Mouse (Mus musculus) urinary bladder, adult 2 months (tissue): ENCODE results near the gene Gm21976. TPM values are rescaled to one million over a fixed set of nuclear protein-coding genes. Genes with fewer than 3 reads are reported as not detected.

Source experiments
- DNase-seq: peaks from one replicate; pipeline ENCODE4 v3.0.0; 2022; ENCODE audit warnings: low spot score
- polyA plus RNA-seq: library from polyadenylated mRNA; depleted of rRNA; stranded (reverse); fragments of >200 nt; gene quantifications from 2 replicates; pipeline ENCODE4 v1.2.3, GENCODE M21; 2012

The Gm21976 gene
- polyA plus RNA-seq, 1 experiment = not detected

DNA sequence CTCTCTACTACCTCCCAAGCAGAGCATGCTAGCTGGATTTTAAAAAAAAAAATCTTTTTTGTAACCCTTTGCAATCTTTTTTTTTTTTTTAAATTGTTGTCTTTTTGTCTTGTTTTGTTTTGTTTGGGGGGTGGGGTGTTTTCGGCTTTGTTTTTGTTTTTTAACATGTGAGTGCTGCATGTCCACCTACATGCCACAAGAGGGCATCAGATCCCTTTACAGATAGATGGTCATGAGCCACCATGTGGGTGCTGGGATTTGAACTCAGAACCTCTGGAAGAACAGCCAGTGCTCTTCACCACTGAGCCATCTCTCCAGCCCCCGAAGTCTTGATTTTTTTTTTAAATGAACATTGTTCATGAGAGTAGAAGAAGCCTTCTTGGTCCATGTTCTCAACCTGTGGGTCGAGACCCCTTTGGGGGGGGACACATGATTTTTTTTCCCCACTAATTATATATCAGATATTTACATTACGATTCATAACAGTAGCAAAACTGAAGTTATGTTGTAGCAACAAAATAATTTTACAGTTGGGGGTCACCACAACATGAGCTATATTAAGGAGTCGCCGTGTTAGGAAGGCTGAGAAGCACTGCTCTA, 18.3 kb downstream of the Gm21976 start:
- no peak for DNase-seq

DNA sequence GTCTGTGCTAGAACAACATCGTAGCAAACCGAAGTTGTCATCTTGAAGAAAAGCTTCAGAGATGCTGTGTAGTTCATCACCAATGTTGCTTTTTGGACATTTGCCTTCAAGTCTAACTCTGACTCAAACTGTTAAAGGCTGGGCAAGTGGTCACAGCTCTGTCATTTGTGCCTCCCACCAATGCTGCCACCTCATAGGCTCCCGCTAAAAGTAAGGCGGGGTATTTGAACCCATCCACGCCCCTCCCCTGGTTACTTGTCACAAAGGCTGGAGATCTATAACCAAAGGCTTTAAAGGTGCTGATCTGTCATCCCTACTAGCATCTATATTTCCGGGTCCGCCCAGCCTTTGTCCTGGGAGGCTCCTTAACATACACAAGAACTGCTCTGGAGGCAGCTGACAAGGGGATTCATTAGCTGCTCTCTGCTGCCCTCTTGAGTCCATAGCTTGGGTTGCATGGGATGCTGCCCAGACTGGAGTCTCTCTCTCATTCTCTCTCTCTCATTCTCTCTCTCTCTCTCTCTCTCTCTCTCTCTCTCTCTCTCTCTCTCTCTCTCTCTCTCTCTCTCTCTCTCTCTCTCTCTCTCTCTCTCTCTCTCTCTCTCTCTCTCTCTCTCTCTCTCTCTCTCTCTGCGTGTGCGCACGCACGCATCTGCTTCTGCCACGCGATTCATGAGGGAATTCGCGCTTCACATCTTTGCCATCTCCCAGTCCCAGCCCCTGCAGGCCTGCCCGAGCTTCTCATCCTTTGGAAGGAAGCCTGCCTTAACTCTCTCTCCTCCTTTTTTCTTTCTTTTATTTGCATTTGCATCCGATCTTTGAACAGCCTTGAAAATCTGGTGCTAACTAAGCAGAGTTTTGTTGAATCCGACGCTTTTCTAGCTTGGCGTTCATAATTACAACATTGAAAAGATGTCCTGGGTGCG, 19.4 kb downstream of the Gm21976 start:
- no peak for DNase-seq

DNA sequence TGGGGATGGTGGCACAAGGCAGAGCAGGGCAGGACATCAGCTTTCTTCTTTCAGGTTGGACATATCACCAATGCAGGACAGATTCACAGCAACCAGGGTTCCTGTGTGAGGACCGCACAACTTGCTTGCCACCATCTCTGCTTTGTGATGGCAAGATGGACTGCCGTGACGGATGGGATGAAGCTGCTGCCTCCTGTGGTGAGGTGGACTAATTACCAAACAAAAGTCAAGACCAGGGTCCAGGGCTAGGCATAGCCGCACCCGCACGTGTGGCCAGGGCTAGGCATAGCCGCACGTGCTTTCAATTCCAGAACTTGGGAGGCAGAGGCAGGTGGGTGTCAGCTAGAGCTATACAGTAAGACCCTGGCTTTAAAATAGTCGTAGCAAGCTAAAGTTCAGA, 25.6 kb downstream of the Gm21976 start:
- no peak for DNase-seq

GRCm38 (mm10) chr13:98306393-98306792, 26.7 kb downstream of the Gm21976 start:
- no peak for DNase-seq

- no peak for DNase-seq
These were observed 27.3 kb downstream of the Gm21976 start for GRCm38 (mm10) chr13:98306852-98307475.

- DNase-seq = no peak
These were observed 28.3 kb downstream of the Gm21976 start for GRCm38 (mm10) chr13:98308004-98308403.

DNA sequence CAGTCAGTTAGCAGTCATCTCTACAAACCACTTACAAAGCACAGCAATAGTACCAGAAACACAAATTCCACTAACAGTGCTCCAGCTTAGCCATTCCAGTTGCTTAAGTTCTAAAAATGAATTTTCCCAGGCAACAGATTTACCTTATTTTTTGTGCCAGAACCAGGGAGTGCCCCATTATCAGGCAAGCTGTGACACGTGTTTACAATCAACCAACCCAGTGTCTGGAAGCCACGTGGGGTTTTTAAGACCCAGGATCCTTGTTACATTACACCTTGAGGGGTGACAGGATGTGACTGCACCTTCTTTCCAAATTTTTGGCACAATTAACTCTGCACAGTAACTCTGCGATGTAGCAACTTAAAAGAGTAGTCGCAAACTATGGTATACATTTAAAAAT, 29.0 kb downstream of the Gm21976 start:
- DNase-seq = no peak

GRCm38 (mm10) chr13:98311597-98311996, 31.9 kb downstream of the Gm21976 start:
- no peak for DNase-seq

DNA sequence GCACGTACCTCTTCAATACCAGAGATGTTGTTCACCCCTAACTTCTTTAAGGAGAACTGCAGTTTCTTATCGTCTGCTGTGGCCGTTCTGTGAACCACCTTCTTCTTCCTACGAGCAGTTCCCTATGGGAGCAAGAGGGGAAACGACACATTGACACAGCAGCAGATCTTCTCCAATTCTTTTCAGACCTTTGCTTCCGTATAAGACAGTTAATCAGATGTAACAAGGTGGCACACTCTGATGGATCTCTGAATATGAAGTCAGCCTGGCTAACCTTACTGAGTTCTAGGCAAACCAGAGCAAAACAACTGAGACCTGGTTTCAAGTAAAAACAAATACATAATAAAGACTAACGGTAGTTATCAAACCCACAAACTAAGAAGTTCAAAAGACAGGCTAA, 33.9 kb downstream of the Gm21976 start:
- DNase-seq = no peak

DNA sequence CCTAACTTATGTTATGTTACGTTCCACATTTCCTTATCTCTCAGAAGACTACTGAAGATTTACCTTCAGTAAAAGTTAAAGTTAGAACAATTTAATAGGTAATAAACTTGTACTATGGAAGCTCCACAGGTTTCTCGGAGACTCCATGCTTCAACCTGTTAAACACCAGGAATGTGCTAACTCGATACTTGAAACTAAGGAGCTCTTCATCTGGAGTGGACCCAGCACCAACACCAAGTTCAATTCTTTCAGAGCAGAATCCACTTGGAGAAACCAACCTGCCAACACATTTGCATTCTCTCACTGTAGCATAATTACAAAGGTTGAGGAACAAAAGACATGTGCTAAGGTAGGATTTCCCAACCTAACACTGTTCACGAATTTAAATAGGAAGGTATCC, 35.4 kb downstream of the Gm21976 start:
- no peak for DNase-seq

GRCm38 (mm10) chr13:98316140-98316479, 36.4 kb downstream of the Gm21976 start:
- no peak for DNase-seq

- peak; percentile 83 for DNase-seq
These were observed 37.0 kb downstream of the Gm21976 start, which contains the start of gene Btf3 for GRCm38 (mm10) chr13:98316480-98317245. TSS of gene Btf3 (minus strand) at chr13:98317006.

DNA sequence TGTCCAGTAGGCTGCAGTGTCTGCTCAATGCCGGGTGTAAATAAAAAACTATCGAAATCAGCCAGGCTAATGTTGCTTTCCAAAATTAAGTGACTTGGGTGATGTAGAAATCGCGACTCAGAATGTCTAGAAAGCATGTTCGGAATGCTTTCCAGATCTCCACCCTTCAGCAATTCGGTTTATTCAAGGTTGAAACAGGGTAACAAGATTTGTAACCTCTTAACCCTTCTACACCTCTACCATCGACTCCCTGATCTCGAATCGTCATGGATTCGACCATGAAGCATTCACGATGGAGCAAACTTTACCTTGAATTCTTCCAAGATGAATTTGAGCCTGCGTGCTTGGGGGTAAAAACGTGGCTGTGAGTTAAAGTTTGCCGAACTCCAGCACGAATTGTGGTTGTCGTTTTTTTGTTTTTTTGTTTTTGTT, 37.6 kb downstream of the Gm21976 start:
- no peak for DNase-seq

GRCm38 (mm10) chr13:98317911-98318310, 38.2 kb downstream of the Gm21976 start:
- no peak for DNase-seq

DNA sequence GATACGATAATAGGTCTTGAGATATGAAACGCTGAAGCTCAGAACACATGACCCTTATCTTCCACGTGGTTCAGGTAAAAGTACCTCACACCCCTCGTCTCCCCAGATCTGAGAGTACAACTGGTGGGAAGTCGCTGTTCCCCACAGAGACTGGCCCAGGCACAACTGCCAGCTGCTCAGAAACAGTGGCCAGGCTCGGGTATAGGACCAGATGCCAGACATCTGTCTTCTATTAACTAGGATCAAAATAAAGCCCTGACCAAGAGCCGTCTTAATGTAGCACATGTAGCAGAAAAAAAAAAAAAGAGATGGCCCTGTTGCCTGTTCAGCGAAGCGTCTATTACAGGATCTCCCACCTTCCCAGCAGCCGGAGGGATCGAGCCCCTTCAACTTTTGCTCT, 45.3 kb downstream of the Gm21976 start:
- DNase-seq = no peak

GRCm38 (mm10) chr13:98332106-98332505, 52.4 kb downstream of the Gm21976 start:
- DNase-seq = no peak

- no peak for DNase-seq
These were observed 56.5 kb downstream of the Gm21976 start for GRCm38 (mm10) chr13:98336205-98336604.

DNA sequence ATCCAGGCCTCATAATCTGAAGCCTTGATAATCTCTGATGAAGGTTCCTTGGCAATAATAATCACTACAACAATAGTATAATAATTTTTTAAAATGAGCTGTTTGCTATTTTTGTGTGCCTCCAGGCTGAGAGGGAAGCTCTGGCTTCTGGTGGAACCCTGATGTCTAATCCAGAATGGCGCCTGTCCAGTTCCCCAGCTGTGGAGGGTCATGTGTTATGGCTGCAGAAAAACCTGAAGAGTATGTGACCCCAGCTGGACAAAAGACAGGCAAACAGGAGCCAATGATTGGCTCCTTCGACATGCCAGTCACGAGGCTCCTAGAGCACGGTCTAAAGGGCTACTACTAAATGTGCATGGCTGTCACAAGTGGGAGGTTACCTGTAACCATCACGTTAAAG, 60.8 kb downstream of the Gm21976 start:
- no peak for DNase-seq

- no peak for DNase-seq
These were observed 69.8 kb downstream of the Gm21976 start for GRCm38 (mm10) chr13:98349491-98349890.

- no peak for DNase-seq
These were observed 71.8 kb downstream of the Gm21976 start for GRCm38 (mm10) chr13:98351527-98351926.

- no peak for DNase-seq
These were observed 72.8 kb downstream of the Gm21976 start for GRCm38 (mm10) chr13:98352381-98352975.

DNA sequence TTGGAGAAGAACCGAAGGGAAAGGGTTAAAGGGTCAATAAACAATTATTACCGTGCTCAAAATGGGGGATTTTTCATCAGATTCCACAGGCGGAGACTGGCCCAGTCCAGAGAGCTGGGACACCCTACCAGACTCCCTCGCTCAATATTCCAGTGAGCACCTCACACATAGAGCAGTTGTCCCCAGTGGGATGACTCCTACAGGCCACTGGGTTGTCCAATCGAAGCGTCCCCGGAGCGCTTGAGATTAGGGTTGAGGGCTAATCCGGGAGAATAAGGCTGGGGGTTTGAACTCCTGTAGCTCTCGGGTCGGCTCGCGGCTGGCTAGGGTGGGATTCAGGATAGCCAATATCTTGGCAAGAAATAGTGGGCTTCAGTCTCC, 74.0 kb downstream of the Gm21976 start:
- no peak for DNase-seq
